Mouse (Mus musculus) neural tube, embryonic 12.5 days (tissue): ENCODE measurements around the gene Ppp2r5c. TPM values are rescaled to one million over a fixed set of nuclear protein-coding genes. Genes with fewer than 3 reads are reported as not detected.

Experiments used
- ATAC-seq: fragments of 200-750 bp; cut with Nextera tagmentation; 2 replicates; pipeline ENCODE4 v1.8.0; 2017; ENCODE audit warnings: low read depth, mild to moderate bottlenecking, moderate TSS enrichment, moderate library complexity; ENCODE audit not compliant: low FRiP score
- H3K27ac ChIP-seq: fragments of 300-500 bp; sonication (generic); 2 replicates; pipeline ENCODE4 v1.5.1; 2016
- H3K27me3 ChIP-seq: fragments of 300-500 bp; sonication (generic); replicated peaks from 2 replicates; pipeline ENCODE4 v1.6.1; 2016; ENCODE audit warnings: mild to moderate bottlenecking
- H3K36me3 ChIP-seq: fragments of 300-500 bp; sonication (generic); 2 replicates; pipeline ENCODE4 v1.6.1; 2016; ENCODE audit warnings: mild to moderate bottlenecking
- H3K4me1 ChIP-seq: fragments of 300-500 bp; sonication (generic); 2 replicates; pipeline ENCODE4 v1.6.1; 2016
- H3K4me2 ChIP-seq: fragments of 300-500 bp; sonication (generic); replicated peaks from 2 replicates; pipeline ENCODE4 v1.6.1; 2016; ENCODE audit warnings: mild to moderate bottlenecking
- H3K4me3 ChIP-seq: fragments of 300-500 bp; sonication (generic); 2 replicates; pipeline ENCODE4 v1.5.1; 2016
- H3K9ac ChIP-seq: fragments of 300-500 bp; sonication (generic); 2 replicates; pipeline ENCODE4 v1.6.1; 2016; ENCODE audit warnings: mild to moderate bottlenecking
- H3K9me3 ChIP-seq: fragments of 300-500 bp; sonication (generic); 2 replicates; pipeline ENCODE4 v1.6.1; 2016; ENCODE audit warnings: mild to moderate bottlenecking
- WGBS: fragments of 180-500 bp; shearing (Covaris S2); methylation state at CpG from one replicate; pipeline ENCODE4 v1.1.7; 2016; 5-methylcytosine and 5-hydroxymethylcytosine counted together
- polyA plus RNA-seq: library from polyadenylated mRNA; unstranded; fragments of >200 nt; fragmentation: Nextera tagmentation; extraction: Ambion mirVana; gene quantifications from 2 replicates; pipeline ENCODE4 v1.2.1, GENCODE M21; 2016

Gene Ppp2r5c
- polyA plus RNA-seq, 1 experiment from 2014 or later = 160 TPM

DNA sequence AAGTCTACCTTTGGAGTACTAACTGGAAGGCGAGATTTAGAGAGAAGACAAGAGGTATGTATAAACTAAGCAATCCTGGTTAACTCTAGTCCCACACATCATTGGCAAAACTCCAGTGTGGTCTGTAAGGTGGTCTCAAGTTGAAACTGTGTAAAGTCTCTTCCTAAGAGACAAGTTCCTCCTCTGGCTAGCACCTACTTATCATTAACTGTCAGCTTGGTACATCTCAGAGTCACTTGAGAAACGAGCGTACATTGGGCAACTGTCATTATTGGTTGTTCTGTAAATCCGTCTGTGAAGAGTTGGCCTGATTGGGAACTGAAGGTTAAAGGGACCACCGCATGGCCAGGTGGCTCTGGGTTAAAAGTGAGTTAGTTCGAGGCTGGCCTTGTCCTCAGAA lies 141.7 kb downstream of the Ppp2r5c start:
- no peaks in the 10 kb centered on the region for H3K36me3 ChIP-seq
- no peak overlapping the region for H3K9ac ChIP-seq
- H3K27ac ChIP-seq = no peak overlapping the region
- no peaks in the 10 kb centered on the region for H3K9me3 ChIP-seq
- H3K4me2 ChIP-seq = no peak overlapping the region
- no peak overlapping the region for H3K4me3 ChIP-seq
- no peak for ATAC-seq
- no peaks in the 10 kb centered on the region for H3K27me3 ChIP-seq
- WGBS = 81% methylated on average over 6 of the region's 6 CpGs
- H3K4me1 ChIP-seq = peaks cover 14% of the 10 kb centered on the region

GRCm38 (mm10) chr12:110590804-110591259 lies 143.9 kb downstream of the Ppp2r5c start:
- Histone ChIP-seq H3K9me3 (no peaks in the 10 kb centered on the region), H3K27me3 (no peaks in the 10 kb centered on the region), H3K4me1 (peaks cover 14% of the 10 kb centered on the region), H3K36me3 (no peaks in the 10 kb centered on the region), H3K4me2 (peak overlapping the region; percentile 94), H3K9ac (peak overlapping the region; percentile 73), H3K27ac (peak overlapping the region; percentile 62), H3K4me3 (peak overlapping the region; percentile 81)
- 2% methylated on average over 15 of the region's 15 CpGs for WGBS
- ATAC-seq = no peak; the same call in 1 of the 2 replicates

DNA sequence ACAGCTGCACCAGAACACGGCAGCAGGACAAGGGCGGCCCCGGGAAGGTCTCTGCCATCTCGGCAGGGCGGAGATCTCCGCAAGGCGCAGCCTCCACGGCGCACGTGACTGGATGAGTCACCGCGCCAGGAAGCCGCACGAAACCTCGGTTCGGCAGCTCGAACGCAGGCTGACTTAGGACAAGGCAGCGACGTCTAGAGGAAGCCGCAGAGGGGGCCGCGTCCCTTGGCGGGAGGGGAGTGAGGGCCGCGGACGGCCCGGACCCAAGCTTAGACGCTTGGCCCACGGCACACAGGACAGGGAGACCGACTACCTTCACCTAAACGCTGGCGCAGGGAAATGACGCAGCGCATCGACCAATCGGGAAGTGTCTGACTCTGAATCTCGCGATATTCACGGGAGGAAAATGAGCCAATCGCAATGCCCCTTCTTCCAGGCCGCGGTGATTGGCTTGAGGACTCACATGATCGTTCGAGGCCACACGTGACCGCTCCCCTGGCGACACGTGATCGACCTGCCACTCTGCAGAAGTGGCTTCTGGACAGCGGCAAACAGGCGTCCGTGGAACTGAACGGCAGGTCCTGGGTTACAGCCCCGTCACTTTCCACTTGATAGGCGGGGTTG lies 144.5 kb downstream of the Ppp2r5c start:
- Histone ChIP-seq H3K27me3 (no peaks in the 10 kb centered on the region), H3K4me3 (peak overlapping the region; percentile 81), H3K4me1 (peaks cover 14% of the 10 kb centered on the region), H3K27ac (peak overlapping the region; percentile 62), H3K36me3 (no peaks in the 10 kb centered on the region), H3K9ac (peak overlapping the region; percentile 73), H3K4me2 (peak overlapping the region; percentile 94), H3K9me3 (no peaks in the 10 kb centered on the region)
- WGBS = under 1% methylated on average over 56 of the region's 56 CpGs
- ATAC-seq = peak; percentile 97

GRCm38 (mm10) chr12:110598527-110598926 lies 151.6 kb downstream of the Ppp2r5c start:
- Histone ChIP-seq H3K4me2 (no peak overlapping the region), H3K27me3 (no peaks in the 10 kb centered on the region; the same call in 1 of the 2 replicates), H3K27ac (no peak overlapping the region), H3K4me1 (peaks cover 19% of the 10 kb centered on the region), H3K36me3 (no peaks in the 10 kb centered on the region), H3K9ac (no peak overlapping the region), H3K4me3 (no peak overlapping the region), H3K9me3 (no peaks in the 10 kb centered on the region)
- ATAC-seq = no peak
- WGBS = 10% methylated on average over 7 of the region's 7 CpGs

DNA sequence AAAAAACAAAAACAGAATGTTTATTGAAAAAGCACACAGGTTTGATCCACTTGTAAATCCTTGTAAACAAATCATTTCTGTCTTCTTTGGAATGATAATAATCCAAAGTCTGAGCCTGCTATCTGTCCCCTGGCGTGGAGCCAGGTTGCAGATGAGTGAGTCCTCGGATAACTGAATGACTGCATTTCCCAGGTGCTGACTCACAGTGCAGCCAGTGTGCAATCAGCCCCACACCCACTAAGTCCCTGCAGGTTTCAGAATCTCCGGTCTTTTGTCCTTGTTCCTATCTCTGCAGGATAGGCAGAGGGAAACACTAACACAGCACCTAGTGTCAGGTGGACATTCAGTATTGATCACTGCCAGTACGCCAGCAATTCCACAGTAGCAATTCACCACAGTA lies 152.9 kb downstream of the Ppp2r5c start:
- no peaks in the 10 kb centered on the region for H3K9me3 ChIP-seq
- no peak overlapping the region for H3K9ac ChIP-seq
- 80% methylated on average over 4 of the region's 4 CpGs for WGBS
- no peak for ATAC-seq
- H3K27ac ChIP-seq = no peak overlapping the region
- H3K4me3 ChIP-seq = no peak overlapping the region
- H3K27me3 ChIP-seq = no peaks in the 10 kb centered on the region; the same call in 1 of the 2 replicates
- peaks cover 28% of the 10 kb centered on the region for H3K4me1 ChIP-seq
- no peaks in the 10 kb centered on the region for H3K36me3 ChIP-seq
- H3K4me2 ChIP-seq = no peak overlapping the region

DNA sequence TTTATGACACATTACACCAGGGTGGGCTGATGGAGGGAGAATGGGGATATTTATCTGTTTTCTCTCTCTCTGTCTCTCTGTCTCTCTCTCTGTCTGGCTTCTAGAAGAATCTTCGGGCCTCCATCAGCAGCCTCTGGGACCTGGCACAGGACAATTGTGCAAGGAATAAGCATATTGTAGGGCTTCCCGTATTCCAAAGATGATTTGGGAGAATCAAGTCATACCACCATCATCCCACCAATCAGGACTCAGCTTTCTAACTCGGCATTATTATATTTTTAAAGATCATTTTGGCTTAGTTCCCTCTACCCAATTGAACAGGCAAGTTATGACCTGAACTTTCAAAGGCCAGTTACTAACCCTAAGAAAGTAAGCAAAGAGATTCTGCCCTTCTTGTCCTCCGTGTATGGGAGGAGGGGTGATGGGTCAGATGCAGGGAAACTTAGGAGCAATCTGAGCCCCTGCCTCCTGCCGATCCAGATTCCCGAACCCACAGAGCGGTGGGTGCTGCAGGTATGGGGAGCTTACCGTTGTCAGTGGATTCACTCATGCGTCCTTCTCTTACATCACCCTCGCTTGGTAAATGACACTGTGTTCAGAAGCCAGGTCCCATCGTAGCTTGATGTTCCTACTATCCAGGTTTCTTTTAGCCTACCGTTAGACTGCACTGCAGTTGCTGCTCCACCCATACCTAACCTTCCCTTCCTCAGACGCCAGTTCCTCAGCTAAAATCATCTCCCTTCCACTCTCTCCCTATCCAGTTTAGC lies 153.5 kb downstream of the Ppp2r5c start:
- no peaks in the 10 kb centered on the region for H3K9me3 ChIP-seq
- H3K4me1 ChIP-seq = peaks cover 29% of the 10 kb centered on the region
- H3K36me3 ChIP-seq = no peaks in the 10 kb centered on the region
- 55% methylated on average over 13 of the region's 13 CpGs for WGBS
- H3K9ac ChIP-seq = no peak overlapping the region
- H3K4me2 ChIP-seq = peak overlapping the region; percentile 88
- no peaks in the 10 kb centered on the region; the same call in 1 of the 2 replicates for H3K27me3 ChIP-seq
- 0 out of 2 replicates have a peak overlapping the region, but pooled peaks have one; percentile 98 for H3K4me3 ChIP-seq
- no peak overlapping the region for H3K27ac ChIP-seq
- peak; percentile 5; the same call in 1 of the 2 replicates for ATAC-seq

- peak within 1 kb of the TSS; percentile 96 for H3K9ac ChIP-seq
- ATAC-seq = peak; percentile 94
- H3K4me2 ChIP-seq = peak within 1 kb of the TSS; percentile 88
- peaks cover 29% of the 10 kb centered on the region for H3K4me1 ChIP-seq
- under 1% methylated on average over 105 of the region's 105 CpGs for WGBS
- no peaks in the 10 kb centered on the region for H3K9me3 ChIP-seq
- peak within 1 kb of the TSS; percentile 94 for H3K27ac ChIP-seq
- H3K27me3 ChIP-seq = no peaks in the 10 kb centered on the region; the same call in 1 of the 2 replicates
- H3K36me3 ChIP-seq = no peaks in the 10 kb centered on the region; the same call in 1 of the 2 replicates
- H3K4me3 ChIP-seq = peak within 1 kb of the TSS; percentile 98
These were observed 154.6 kb downstream of the Ppp2r5c start, which contains the start of gene Dync1h1 for GRCm38 (mm10) chr12:110601241-110602218. Dync1h1 (plus strand) TSS chr12:110601452.

DNA sequence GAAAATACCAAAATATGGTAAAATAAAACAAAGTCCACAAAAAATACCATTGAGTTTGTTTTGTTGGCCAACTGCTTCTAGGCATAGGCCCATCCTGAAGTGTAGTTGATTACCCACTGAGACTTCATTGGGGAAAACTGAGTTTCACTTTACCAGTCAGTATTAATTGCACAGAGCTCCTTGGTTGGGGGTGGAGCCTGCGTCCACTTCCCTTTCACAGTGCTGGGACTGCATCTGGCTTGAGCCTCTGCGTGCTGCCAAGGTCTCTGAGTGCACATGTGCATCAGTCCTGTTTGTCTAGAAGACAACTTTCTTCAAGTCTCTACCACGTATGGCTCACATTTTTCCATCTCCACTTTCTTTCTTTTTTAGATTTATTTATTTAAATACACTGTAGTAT lies 159.2 kb downstream of the Ppp2r5c start:
- no peaks in the 10 kb centered on the region for H3K9me3 ChIP-seq
- no peak overlapping the region for H3K27ac ChIP-seq
- peaks cover 4% of the 10 kb centered on the region for H3K36me3 ChIP-seq
- ATAC-seq = no peak
- no peaks in the 10 kb centered on the region for H3K27me3 ChIP-seq
- H3K9ac ChIP-seq = no peak overlapping the region
- 88% methylated on average over 3 of the region's 3 CpGs for WGBS
- no peak overlapping the region for H3K4me3 ChIP-seq
- H3K4me2 ChIP-seq = no peak overlapping the region
- peaks cover 24% of the 10 kb centered on the region for H3K4me1 ChIP-seq

- H3K9me3 ChIP-seq = no peaks in the 10 kb centered on the region
- H3K27ac ChIP-seq = no peak overlapping the region
- H3K4me2 ChIP-seq = no peak overlapping the region
- WGBS = 90% methylated on average over 2 of the region's 2 CpGs
- H3K27me3 ChIP-seq = no peaks in the 10 kb centered on the region
- H3K36me3 ChIP-seq = peaks cover 5% of the 10 kb centered on the region
- no peak overlapping the region for H3K4me3 ChIP-seq
- ATAC-seq = no peak
- H3K9ac ChIP-seq = no peak overlapping the region
- H3K4me1 ChIP-seq = peaks cover 24% of the 10 kb centered on the region
These were observed 159.8 kb downstream of the Ppp2r5c start for GRCm38 (mm10) chr12:110606676-110607075.

DNA sequence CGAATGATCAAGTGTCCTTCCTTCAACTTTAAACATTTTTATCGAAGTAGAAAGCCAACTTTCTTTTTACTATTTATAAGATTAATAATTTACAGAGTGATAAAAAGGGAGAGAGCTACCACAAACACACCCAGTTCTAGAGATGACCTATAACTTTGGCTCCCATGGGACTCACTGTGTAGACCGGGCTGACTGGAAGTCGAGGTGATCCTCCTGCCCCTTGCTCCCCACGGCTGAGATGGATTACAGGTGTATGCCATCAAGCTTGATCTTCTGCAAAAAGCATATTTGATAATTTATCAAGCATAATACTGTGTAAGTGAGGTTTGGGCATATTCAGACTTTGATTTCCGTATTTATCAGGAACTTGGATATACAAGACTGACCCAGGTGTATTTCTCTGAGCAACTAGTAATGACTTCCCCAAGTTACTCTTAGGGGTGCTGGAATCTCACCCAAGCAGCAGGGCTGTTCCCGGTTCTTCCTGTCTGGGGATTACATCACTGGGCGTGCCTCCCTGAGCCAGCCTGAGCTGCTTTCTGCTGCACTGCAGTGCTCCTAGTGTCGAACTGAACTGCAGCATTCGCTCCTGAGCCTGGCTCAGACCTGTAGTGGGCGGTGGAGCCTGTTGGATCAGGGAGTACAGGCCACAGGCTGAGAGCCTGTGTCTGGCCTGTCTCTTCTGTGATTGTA lies 161.7 kb downstream of the Ppp2r5c start:
- no peak for ATAC-seq
- 79% methylated on average over 11 of the region's 11 CpGs for WGBS
- peaks cover 25% of the 10 kb centered on the region for H3K36me3 ChIP-seq

GRCm38 (mm10) chr12:110609153-110609497 lies 162.2 kb downstream of the Ppp2r5c start:
- H3K36me3 ChIP-seq = peaks cover 30% of the 10 kb centered on the region
- no peak overlapping the region for H3K9ac ChIP-seq
- WGBS = 89% methylated on average over 9 of the region's 9 CpGs
- H3K4me3 ChIP-seq = no peak overlapping the region
- no peaks in the 10 kb centered on the region for H3K9me3 ChIP-seq
- no peak overlapping the region for H3K4me2 ChIP-seq
- no peak for ATAC-seq
- H3K27me3 ChIP-seq = no peaks in the 10 kb centered on the region
- peaks cover 4% of the 10 kb centered on the region; the same call in 1 of the 2 replicates for H3K4me1 ChIP-seq
- no peak overlapping the region for H3K27ac ChIP-seq

More for the DNA sequence above, 161.7 kb downstream of the Ppp2r5c start:
- Histone ChIP-seq H3K4me3 (no peak overlapping the region), H3K9me3 (no peaks in the 10 kb centered on the region), H3K9ac (no peak overlapping the region), H3K4me2 (no peak overlapping the region), H3K27me3 (no peaks in the 10 kb centered on the region), H3K27ac (no peak overlapping the region), H3K4me1 (peaks cover 9% of the 10 kb centered on the region)
